Mouse (Mus musculus) liver, embryonic 15.5 days (tissue): ENCODE measurements around the gene Cdk14. TPM values are rescaled to one million over a fixed set of nuclear protein-coding genes. Genes with fewer than 3 reads are reported as not detected.

Source experiments
- ATAC-seq: fragments of 200-750 bp; cut with Nextera tagmentation; 2 replicates; pipeline ENCODE4 v1.8.0; 2017; ENCODE audit warnings: moderate number of reproducible peaks, mild to moderate bottlenecking, moderate library complexity; ENCODE audit not compliant: insufficient read depth
- H3K27ac ChIP-seq: fragments of 300-500 bp; sonication (generic); replicated peaks from 2 replicates; pipeline ENCODE4 v1.5.1; 2015; ENCODE audit warnings: mild to moderate bottlenecking, inconsistent platforms
- H3K27me3 ChIP-seq: fragments of 300-500 bp; sonication (generic); 2 replicates; pipeline ENCODE4 v1.6.1; 2015; ENCODE audit warnings: mild to moderate bottlenecking, inconsistent platforms
- H3K36me3 ChIP-seq: fragments of 300-500 bp; sonication (generic); replicated peaks from 2 replicates; pipeline ENCODE4 v1.6.1; 2015; ENCODE audit warnings: moderate library complexity, mild to moderate bottlenecking, inconsistent platforms
- H3K4me1 ChIP-seq: fragments of 300-500 bp; sonication (generic); replicated peaks from 2 replicates; pipeline ENCODE4 v1.6.1; 2015; ENCODE audit warnings: inconsistent platforms
- H3K4me2 ChIP-seq: fragments of 300-500 bp; sonication (generic); 2 replicates; pipeline ENCODE4 v1.6.1; 2015; ENCODE audit warnings: moderate library complexity, mild to moderate bottlenecking, inconsistent platforms
- H3K4me3 ChIP-seq: fragments of 300-500 bp; sonication (generic); replicated peaks from 2 replicates; pipeline ENCODE4 v1.5.1; 2015; ENCODE audit warnings: mild to moderate bottlenecking, inconsistent platforms
- H3K9ac ChIP-seq: fragments of 300-500 bp; sonication (generic); 2 replicates; pipeline ENCODE4 v1.6.1; 2015; ENCODE audit warnings: moderate library complexity, mild to moderate bottlenecking, inconsistent platforms
- H3K9me3 ChIP-seq: fragments of 300-500 bp; sonication (generic); replicated peaks from 2 replicates; pipeline ENCODE4 v1.6.1; 2016; ENCODE audit warnings: inconsistent platforms
- WGBS: fragments of 180-500 bp; shearing (Covaris S2); methylation state at CpG from one replicate; pipeline ENCODE4 v1.1.7; 2015; ENCODE audit warnings: mixed read lengths; ENCODE audit not compliant: insufficient replicate concordance; 5-methylcytosine and 5-hydroxymethylcytosine counted together
- polyA plus RNA-seq: library from polyadenylated mRNA; unstranded; fragments of >200 nt; fragmentation: Nextera tagmentation; extraction: Ambion mirVana; gene quantifications from 2 replicates; pipeline ENCODE4 v1.2.1, GENCODE M21; 2015

The Cdk14 gene
- polyA plus RNA-seq, 1 experiment from 2014 or later, result 1.2 TPM

DNA sequence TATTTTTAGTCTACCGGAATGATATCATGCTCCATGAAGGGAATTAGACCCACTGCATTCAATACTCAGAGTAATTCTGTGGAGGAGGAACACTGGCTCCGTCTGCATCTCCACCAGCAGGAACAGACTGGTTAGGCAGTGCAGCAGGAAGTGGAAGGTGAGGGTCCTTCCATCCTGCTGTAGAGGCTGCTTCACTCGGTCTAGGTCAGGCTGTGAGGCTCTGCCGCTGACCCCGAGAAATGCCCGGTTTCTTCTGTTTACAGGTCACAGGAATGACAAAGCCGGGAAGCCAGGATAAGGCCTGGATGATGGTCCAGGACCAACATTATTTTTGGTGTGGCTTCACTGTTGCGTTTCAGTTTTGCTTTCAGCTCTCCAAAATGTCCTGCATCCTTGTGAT lies 553.2 kb downstream of the Cdk14 start:
- WGBS, result 66% methylated on average over 8 of the region's 8 CpGs
- H3K4me3 ChIP-seq, result no peak overlapping the region
- H3K9me3 ChIP-seq, result no peaks in the 10 kb centered on the region
- no peak for ATAC-seq
- H3K27ac ChIP-seq, result no peak overlapping the region
- H3K27me3 ChIP-seq, result no peaks in the 10 kb centered on the region
- no peak overlapping the region for H3K4me2 ChIP-seq
- no peaks in the 10 kb centered on the region for H3K4me1 ChIP-seq
- no peak overlapping the region for H3K9ac ChIP-seq
- H3K36me3 ChIP-seq, result no peaks in the 10 kb centered on the region

- 65% methylated on average over 1 of the region's 1 CpGs for WGBS
Measured at GRCm38 (mm10) chr5:4866099-4866498, 554.0 kb downstream of the Cdk14 start.

DNA sequence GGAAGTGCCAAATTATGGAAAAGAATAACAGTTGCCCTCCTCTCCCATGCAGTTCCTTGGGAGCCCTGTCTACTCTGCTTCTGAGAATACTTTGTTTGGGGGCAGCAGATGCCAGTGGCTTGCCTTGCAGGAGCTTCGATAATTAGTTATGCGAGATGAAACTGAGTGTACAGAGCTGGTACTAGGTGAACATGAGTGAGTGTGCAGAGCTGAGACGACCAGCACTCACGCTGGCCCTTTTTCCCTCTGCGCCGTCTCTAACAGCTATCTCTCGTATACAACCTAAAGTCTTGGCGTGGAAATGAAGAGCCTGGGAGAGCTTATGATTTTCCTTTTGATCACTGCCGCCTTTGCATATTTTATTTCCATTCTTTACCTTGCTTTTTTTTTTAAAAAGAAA lies 558.5 kb downstream of the Cdk14 start:
- Histone ChIP-seq H3K27ac (no peak overlapping the region), H3K9me3 (no peaks in the 10 kb centered on the region), H3K4me1 (no peaks in the 10 kb centered on the region), H3K36me3 (no peaks in the 10 kb centered on the region), H3K4me2 (no peak overlapping the region), H3K9ac (no peak overlapping the region), H3K27me3 (no peaks in the 10 kb centered on the region), H3K4me3 (no peak overlapping the region)
- WGBS, result 75% methylated on average over 9 of the region's 9 CpGs
- no peak for ATAC-seq

More at GRCm38 (mm10) chr5:4866099-4866498, 554.0 kb downstream of the Cdk14 start:
- ATAC-seq, result no peak
- no peaks in the 10 kb centered on the region for H3K9me3 ChIP-seq
- no peak overlapping the region for H3K27ac ChIP-seq
- no peak overlapping the region for H3K4me2 ChIP-seq
- no peaks in the 10 kb centered on the region for H3K4me1 ChIP-seq
- no peak overlapping the region for H3K9ac ChIP-seq
- no peak overlapping the region for H3K4me3 ChIP-seq
- H3K36me3 ChIP-seq, result no peaks in the 10 kb centered on the region
- H3K27me3 ChIP-seq, result no peaks in the 10 kb centered on the region

DNA sequence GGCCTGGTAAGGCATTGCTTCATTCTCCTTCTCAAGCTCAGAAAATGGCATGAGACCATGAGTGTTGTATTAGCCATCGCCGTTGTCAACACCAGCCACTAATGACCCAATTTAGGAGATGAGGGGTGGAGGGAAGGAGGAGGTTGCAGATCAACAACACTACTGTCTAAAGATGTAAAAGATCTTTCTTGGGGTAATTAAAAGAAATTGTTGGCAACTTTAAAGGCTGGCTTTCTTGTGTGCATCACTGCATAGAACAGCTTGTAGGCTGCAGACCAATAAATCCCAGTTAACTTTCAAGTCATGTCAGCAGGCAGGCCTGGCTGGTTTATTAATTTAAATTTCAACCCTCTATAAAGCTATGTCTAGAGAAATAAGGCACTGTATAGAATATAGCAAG lies 559.0 kb downstream of the Cdk14 start:
- H3K27ac ChIP-seq, result no peak overlapping the region
- no peak overlapping the region for H3K4me2 ChIP-seq
- no peak overlapping the region for H3K4me3 ChIP-seq
- no peaks in the 10 kb centered on the region for H3K4me1 ChIP-seq
- no peak overlapping the region for H3K9ac ChIP-seq
- WGBS, result 64% methylated on average over 2 of the region's 2 CpGs
- no peaks in the 10 kb centered on the region for H3K9me3 ChIP-seq
- ATAC-seq, result no peak
- H3K36me3 ChIP-seq, result no peaks in the 10 kb centered on the region
- H3K27me3 ChIP-seq, result no peaks in the 10 kb centered on the region

GRCm38 (mm10) chr5:4858032-4858641 lies 562.0 kb downstream of the Cdk14 start:
- no peaks in the 10 kb centered on the region for H3K4me1 ChIP-seq
- H3K27me3 ChIP-seq, result no peaks in the 10 kb centered on the region
- H3K4me2 ChIP-seq, result no peak overlapping the region
- H3K27ac ChIP-seq, result no peak overlapping the region
- no peak for ATAC-seq
- H3K9ac ChIP-seq, result no peak overlapping the region
- H3K9me3 ChIP-seq, result no peaks in the 10 kb centered on the region
- no peak overlapping the region for H3K4me3 ChIP-seq
- 62% methylated on average over 5 of the region's 5 CpGs for WGBS
- no peaks in the 10 kb centered on the region for H3K36me3 ChIP-seq

DNA sequence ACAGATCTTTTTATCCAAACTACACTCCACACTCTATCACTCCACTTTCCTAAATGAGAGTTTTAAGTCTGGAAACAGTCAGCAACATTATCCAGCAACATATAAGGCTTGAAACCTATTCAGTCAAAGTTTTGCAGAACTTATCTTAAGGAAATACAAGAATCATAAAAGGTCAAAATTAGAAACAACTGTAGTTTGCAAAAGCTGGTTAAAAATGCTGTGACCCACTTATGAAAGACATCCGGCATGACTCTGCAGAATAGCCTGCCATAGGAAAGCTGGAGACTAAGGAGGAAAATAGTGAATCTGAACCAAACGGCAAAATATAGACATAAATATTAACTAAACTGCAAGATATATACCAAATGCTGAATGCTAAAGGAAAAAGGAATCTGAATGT lies 566.6 kb downstream of the Cdk14 start:
- H3K9me3 ChIP-seq, result no peaks in the 10 kb centered on the region
- H3K4me3 ChIP-seq, result no peak overlapping the region
- no peak overlapping the region for H3K9ac ChIP-seq
- H3K4me2 ChIP-seq, result no peak overlapping the region
- 65% methylated on average over 2 of the region's 2 CpGs for WGBS
- no peaks in the 10 kb centered on the region for H3K4me1 ChIP-seq
- no peak for ATAC-seq
- no peaks in the 10 kb centered on the region for H3K36me3 ChIP-seq
- no peak overlapping the region for H3K27ac ChIP-seq
- H3K27me3 ChIP-seq, result no peaks in the 10 kb centered on the region

DNA sequence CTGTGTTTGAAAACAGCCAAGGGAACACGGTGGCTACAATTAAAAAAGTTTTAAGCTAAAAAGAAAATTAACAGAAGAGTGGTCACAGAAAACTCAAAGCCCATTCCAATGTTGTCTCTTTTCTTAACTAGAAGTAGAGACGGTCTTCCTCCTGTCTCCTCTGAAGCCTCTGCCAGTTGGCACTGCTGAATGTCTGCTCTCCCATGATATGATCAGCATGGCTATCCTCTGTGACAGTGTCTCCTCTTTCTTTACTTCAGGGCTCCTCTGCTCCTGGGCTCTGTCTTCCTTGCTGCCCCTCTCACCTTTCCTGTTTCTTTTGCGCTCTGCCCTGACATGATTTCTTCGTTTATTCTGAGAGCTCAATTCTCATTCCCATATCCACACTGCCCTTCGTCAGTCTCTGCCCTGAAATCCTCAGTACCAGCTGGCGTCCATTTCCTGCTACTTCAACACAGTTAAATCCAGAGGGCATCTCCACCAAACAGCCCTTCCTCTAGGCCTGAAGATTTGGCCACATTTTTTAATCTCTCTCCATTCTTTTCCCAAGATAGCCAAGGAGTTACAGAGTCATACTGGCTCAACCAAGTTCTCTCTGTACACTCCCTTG lies 567.3 kb downstream of the Cdk14 start:
- H3K4me3 ChIP-seq, result no peak overlapping the region
- H3K27me3 ChIP-seq, result no peaks in the 10 kb centered on the region
- H3K9ac ChIP-seq, result no peak overlapping the region
- H3K36me3 ChIP-seq, result no peaks in the 10 kb centered on the region
- no peaks in the 10 kb centered on the region for H3K9me3 ChIP-seq
- ATAC-seq, result no peak
- no peaks in the 10 kb centered on the region for H3K4me1 ChIP-seq
- no peak overlapping the region for H3K4me2 ChIP-seq
- H3K27ac ChIP-seq, result no peak overlapping the region
- WGBS, result 53% methylated on average over 6 of the region's 6 CpGs

DNA sequence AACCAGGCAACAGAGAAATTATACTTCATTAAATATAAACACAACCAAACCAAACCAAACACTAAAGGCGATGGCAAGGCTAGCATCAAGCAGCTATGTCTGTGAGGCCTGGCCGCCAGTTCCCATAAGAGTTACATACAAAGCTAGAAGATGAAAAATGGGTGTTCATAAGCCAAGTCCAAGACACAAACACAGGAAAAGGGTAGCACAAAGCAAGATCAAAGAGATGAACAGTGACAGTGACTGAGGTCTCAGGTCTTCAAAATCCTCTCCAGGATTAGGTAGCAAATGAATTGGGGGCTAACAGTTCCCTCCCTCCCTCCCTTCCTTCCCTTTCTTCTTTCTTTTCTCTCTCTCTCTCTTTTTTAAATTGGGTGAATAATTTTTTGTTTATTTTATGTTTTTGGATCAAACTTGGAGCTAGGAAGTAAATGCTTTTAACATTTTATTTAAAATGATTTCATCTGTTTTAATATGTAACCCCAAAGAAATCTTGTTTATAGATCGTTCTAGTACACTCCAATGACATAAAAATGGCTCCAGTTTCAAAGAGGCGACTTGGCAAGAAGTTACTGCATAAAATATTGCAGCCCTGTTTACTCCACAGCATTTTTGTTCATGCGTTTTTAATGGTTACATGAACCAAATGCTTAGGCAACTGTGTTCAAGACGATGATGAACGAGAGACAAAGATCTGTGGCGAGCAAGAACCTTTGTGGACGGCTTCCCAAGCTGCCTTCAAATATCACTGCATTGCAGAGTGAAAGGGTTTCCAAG lies 568.0 kb downstream of the Cdk14 start:
- Histone ChIP-seq H3K4me2 (no peak overlapping the region), H3K9ac (no peak overlapping the region), H3K27ac (no peak overlapping the region), H3K36me3 (no peaks in the 10 kb centered on the region), H3K4me3 (no peak overlapping the region), H3K27me3 (no peaks in the 10 kb centered on the region), H3K9me3 (no peaks in the 10 kb centered on the region), H3K4me1 (no peaks in the 10 kb centered on the region)
- ATAC-seq, result no peak
- WGBS, result 71% methylated on average over 9 of the region's 9 CpGs

DNA sequence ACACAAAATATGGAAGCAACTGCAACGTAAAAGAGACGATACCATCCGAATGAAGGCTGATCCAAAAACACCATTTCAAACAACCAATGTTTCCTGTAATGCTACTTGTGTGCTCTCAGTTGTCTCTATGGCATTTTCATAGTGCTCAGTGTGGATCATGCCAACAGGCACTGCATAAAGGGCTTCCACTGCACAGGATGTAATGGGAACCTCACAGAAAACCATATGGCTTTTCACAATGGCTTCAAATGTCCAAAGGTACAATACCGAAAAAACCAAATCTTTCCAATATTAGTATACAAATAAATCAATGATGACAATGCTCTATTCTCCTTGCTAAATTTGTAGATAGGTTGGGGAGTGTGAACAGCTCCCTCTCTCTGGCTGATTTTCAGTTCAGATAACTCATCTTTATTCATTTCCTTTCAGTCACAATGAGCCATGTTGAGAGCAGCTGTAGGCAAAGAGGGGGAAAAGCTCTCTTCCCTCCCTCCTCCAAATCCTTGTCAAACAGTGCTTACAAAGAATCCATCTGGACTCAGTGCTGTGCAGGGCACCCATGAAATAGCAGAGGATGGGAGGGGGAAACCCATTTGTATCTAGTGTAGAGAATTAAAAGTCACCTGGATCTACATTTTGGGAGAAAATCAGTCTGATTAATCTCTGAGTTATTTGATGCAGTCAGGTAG lies 568.7 kb downstream of the Cdk14 start:
- Histone ChIP-seq H3K4me2 (no peak overlapping the region), H3K36me3 (no peaks in the 10 kb centered on the region), H3K27ac (no peak overlapping the region), H3K9me3 (no peaks in the 10 kb centered on the region), H3K27me3 (no peaks in the 10 kb centered on the region), H3K4me3 (no peak overlapping the region), H3K4me1 (no peaks in the 10 kb centered on the region), H3K9ac (no peak overlapping the region)
- WGBS, result 77% methylated on average over 4 of the region's 4 CpGs
- ATAC-seq, result no peak

DNA sequence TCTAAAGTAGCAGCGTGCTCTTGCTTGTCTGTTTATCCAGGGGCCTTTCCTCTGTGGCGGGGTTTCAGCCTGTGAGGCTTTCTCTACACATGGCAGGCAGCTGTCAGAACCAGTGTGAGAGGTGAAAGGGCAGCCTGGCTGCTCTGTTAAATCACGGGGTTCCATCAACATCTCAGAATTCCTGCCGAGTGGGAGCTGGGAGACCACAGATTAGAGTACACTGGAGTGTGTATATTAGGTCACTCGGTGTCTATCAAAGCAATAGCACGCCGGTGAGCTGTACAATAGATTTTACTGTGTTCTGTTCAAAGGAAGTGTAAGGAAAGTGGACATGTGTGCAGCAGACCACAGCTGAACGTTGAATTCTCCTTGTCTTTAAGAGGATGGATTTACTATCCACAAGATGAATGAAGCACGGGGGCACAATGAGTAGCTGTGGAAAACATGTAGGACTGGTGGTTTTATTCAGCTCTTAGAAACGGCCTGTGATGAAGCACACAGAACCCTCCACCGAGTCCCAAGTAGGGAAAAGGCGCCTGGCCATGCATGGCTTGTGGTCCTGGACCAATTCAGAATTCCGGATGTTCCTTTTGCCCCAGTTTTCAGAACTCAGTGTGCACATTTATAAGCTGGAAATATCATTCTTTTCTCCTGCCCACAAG lies 585.2 kb downstream of the Cdk14 start:
- H3K4me2 ChIP-seq, result no peak overlapping the region
- no peak for ATAC-seq
- 49% methylated on average over 13 of the region's 13 CpGs for WGBS
- H3K9ac ChIP-seq, result no peak overlapping the region
- H3K27me3 ChIP-seq, result no peaks in the 10 kb centered on the region
- H3K4me3 ChIP-seq, result no peak overlapping the region
- no peaks in the 10 kb centered on the region for H3K9me3 ChIP-seq
- no peaks in the 10 kb centered on the region for H3K36me3 ChIP-seq
- H3K27ac ChIP-seq, result no peak overlapping the region
- no peaks in the 10 kb centered on the region for H3K4me1 ChIP-seq

- H3K36me3 ChIP-seq, result no peaks in the 10 kb centered on the region
- no peak overlapping the region for H3K4me2 ChIP-seq
- WGBS, result 70% methylated on average over 11 of the region's 11 CpGs
- H3K9me3 ChIP-seq, result no peaks in the 10 kb centered on the region
- no peak overlapping the region for H3K27ac ChIP-seq
- no peaks in the 10 kb centered on the region for H3K4me1 ChIP-seq
- no peaks in the 10 kb centered on the region for H3K27me3 ChIP-seq
- no peak for ATAC-seq
- no peak overlapping the region for H3K9ac ChIP-seq
- H3K4me3 ChIP-seq, result no peak overlapping the region
Measured at GRCm38 (mm10) chr5:4833940-4834339, 586.2 kb downstream of the Cdk14 start.
